Mouse (Mus musculus) forebrain, postnatal 0 days (tissue): ENCODE measurements at regions not wholly inside any gene's neighbourhood (a gene's known extent, or its start where the extent isn't known, plus 50 kb on each side); places are given as distances from the start of the nearest gene placed in this dataset.

Experiments used
- ATAC-seq: fragments of 200-750 bp; cut with Nextera tagmentation; 2 replicates; pipeline ENCODE4 v1.8.0; 2017; ENCODE audit warnings: mild to moderate bottlenecking, moderate library complexity
- DNase-seq: peaks from one replicate; pipeline ENCODE4 v3.0.0-alpha.2; 2015
- H3K27ac ChIP-seq: fragments of 300-500 bp; sonication (generic); 2 replicates; pipeline ENCODE4 v1.5.1; 2014; ENCODE audit warnings: low read depth, mild to moderate bottlenecking, antibody characterized with exemption, low read length, moderate library complexity, mixed read lengths
- H3K27me3 ChIP-seq: fragments of 300-500 bp; sonication (generic); 2 replicates; pipeline ENCODE4 v1.6.1; 2014; ENCODE audit warnings: mild to moderate bottlenecking, low read length, mixed read lengths; ENCODE audit not compliant: insufficient read depth
- H3K36me3 ChIP-seq: fragments of 300-500 bp; sonication (generic); 2 replicates; pipeline ENCODE4 v1.6.1; 2014; ENCODE audit warnings: mild to moderate bottlenecking, moderate library complexity; ENCODE audit not compliant: insufficient read depth
- H3K4me1 ChIP-seq: fragments of 300-500 bp; sonication (generic); 2 replicates; pipeline ENCODE4 v1.6.1; 2014; ENCODE audit warnings: antibody characterized with exemption; ENCODE audit not compliant: insufficient read depth
- H3K4me2 ChIP-seq: fragments of 300-500 bp; sonication (generic); 2 replicates; pipeline ENCODE4 v1.6.1; 2014; ENCODE audit warnings: low read depth, mild to moderate bottlenecking, moderate library complexity
- H3K4me3 ChIP-seq: fragments of 300-500 bp; sonication (generic); 2 replicates; pipeline ENCODE4 v1.5.1; 2014; ENCODE audit warnings: low read depth, low read length, mixed read lengths
- H3K9ac ChIP-seq: fragments of 300-500 bp; sonication (generic); 2 replicates; pipeline ENCODE4 v1.6.1; 2014; ENCODE audit warnings: mild to moderate bottlenecking
- H3K9me3 ChIP-seq: fragments of 300-500 bp; sonication (generic); 2 replicates; pipeline ENCODE4 v1.6.1; 2016; ENCODE audit warnings: low read length
- CTCF ChIP-seq: sonication (generic); IDR thresholded peaks from 2 replicates; pipeline ENCODE4 v1.5.1; 2016; ENCODE audit warnings: antibody characterized with exemption, control low read depth, low read depth
- whole genome bisulfite sequencing: fragments of 180-500 bp; shearing (Covaris S2); extraction: QIAGEN DNeasy Blood & Tissue Kit; methylation state at CpG from one replicate; pipeline ENCODE4 v1.1.7; 2014; 5-methylcytosine and 5-hydroxymethylcytosine counted together

DNA sequence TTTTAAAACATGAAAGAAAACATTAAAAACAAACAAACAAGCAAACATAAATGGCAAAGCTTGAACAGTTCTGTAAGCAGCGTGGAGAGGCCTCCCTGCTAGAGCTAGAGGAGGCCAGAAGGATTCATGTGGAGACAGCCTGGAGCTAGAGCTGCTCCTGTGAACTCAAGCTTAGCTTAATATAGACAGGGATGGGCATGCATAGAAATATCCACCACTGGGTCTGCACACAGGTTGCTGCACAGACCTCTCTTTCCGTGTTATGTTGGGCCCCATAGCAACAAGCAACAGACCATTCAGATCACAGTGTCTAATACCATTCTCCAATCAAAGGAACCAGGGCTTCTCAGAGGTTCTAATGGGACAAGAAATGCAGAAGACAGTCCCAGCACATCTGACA is 122.9 kb upstream of the Magi3 start:
- H3K27ac ChIP-seq: no peak overlapping the region
- no peaks in the 10 kb centered on the region for H3K27me3 ChIP-seq
- TF ChIP-seq CTCF: no peak
- no peak overlapping the region for H3K9ac ChIP-seq
- H3K4me1 ChIP-seq: peaks cover 8% of the 10 kb centered on the region; the same call in 1 of the 2 replicates
- no peaks in the 10 kb centered on the region for H3K9me3 ChIP-seq
- peak; percentile 46 for ATAC-seq
- no peak overlapping the region for H3K4me3 ChIP-seq
- no peaks in the 10 kb centered on the region for H3K36me3 ChIP-seq
- no peak overlapping the region for H3K4me2 ChIP-seq
- WGBS: 65% methylated on average over 2 of the region's 2 CpGs
- no peak for DNase-seq

GRCm38 (mm10) chr3:104342220-104342619 is 122.0 kb upstream of the Magi3 start:
- no peaks in the 10 kb centered on the region for H3K9me3 ChIP-seq
- H3K4me2 ChIP-seq: no peak overlapping the region
- no peak overlapping the region for H3K4me3 ChIP-seq
- peak; percentile 81 for DNase-seq
- H3K36me3 ChIP-seq: no peaks in the 10 kb centered on the region
- ATAC-seq: peak; percentile 74
- H3K27me3 ChIP-seq: no peaks in the 10 kb centered on the region
- peaks cover 8% of the 10 kb centered on the region; the same call in 1 of the 2 replicates for H3K4me1 ChIP-seq
- H3K9ac ChIP-seq: no peak overlapping the region
- 0 out of 2 replicates have a peak overlapping the region, but pooled peaks have one; percentile 41 for H3K27ac ChIP-seq
- TF ChIP-seq CTCF: no peak
- 29% methylated on average over 6 of the region's 6 CpGs for WGBS

- Histone ChIP-seq H3K27ac (no peak overlapping the region), H3K4me3 (no peak overlapping the region), H3K27me3 (no peaks in the 10 kb centered on the region), H3K9me3 (no peaks in the 10 kb centered on the region), H3K9ac (no peak overlapping the region), H3K4me2 (no peak overlapping the region), H3K4me1 (peaks cover 14% of the 10 kb centered on the region), H3K36me3 (no peaks in the 10 kb centered on the region)
- DNase-seq (no peak), ATAC-seq (no peak)
- WGBS: 57% methylated on average over 2 of the region's 2 CpGs
- TF ChIP-seq CTCF: no peak
Observed at GRCm38 (mm10) chr3:104340331-104340730, 120.2 kb upstream of the Magi3 start.

DNA sequence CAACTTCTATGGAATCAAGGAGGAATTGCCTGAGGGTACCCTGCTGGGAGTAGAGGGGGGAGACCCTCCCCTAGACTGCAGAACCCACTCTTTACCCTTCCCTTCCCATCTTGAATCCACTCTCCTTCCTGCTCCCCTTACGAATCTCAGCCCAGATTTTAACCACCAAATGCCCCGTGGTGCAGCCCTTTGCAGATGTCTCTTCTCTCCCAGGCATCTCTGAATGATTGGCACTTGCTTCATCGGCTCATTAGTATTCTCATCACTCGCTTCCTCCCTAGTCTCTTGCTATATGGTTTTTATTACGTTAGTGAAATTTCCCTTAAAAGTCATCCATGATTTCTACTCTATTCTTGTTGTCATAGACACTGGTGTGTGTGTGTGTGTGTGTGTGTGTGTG is 116.7 kb upstream of the Magi3 start:
- ATAC-seq (peak; percentile 65), DNase-seq (peak; percentile 37)
- no peak for TF ChIP-seq CTCF
- H3K9me3 ChIP-seq: no peaks in the 10 kb centered on the region
- no peaks in the 10 kb centered on the region for H3K36me3 ChIP-seq
- peaks cover 6% of the 10 kb centered on the region for H3K4me1 ChIP-seq
- 44% methylated on average over 5 of the region's 5 CpGs for WGBS
- peak overlapping the region; percentile 50; the same call in 1 of the 2 replicates for H3K27ac ChIP-seq
- H3K4me3 ChIP-seq: no peak overlapping the region
- H3K27me3 ChIP-seq: no peaks in the 10 kb centered on the region
- no peak overlapping the region for H3K9ac ChIP-seq
- no peak overlapping the region for H3K4me2 ChIP-seq

GRCm38 (mm10) chr3:104336308-104336707 is 116.1 kb upstream of the Magi3 start:
- TF ChIP-seq CTCF: no peak
- no peak for DNase-seq

GRCm38 (mm10) chr3:104334760-104335159 is 114.6 kb upstream of the Magi3 start:
- Histone ChIP-seq H3K9me3 (no peaks in the 10 kb centered on the region), H3K36me3 (no peaks in the 10 kb centered on the region), H3K27me3 (no peaks in the 10 kb centered on the region), H3K4me1 (peaks cover 6% of the 10 kb centered on the region), H3K9ac (no peak overlapping the region), H3K4me3 (no peak overlapping the region), H3K27ac (no peak overlapping the region), H3K4me2 (no peak overlapping the region)
- DNase-seq (no peak), ATAC-seq (no peak)
- WGBS: 69% methylated on average over 7 of the region's 7 CpGs
- TF ChIP-seq CTCF: no peak

More at GRCm38 (mm10) chr3:104336308-104336707, 116.1 kb upstream of the Magi3 start:
- Histone ChIP-seq H3K9ac (no peak overlapping the region), H3K9me3 (no peaks in the 10 kb centered on the region), H3K27ac (peak overlapping the region; percentile 50), H3K4me1 (peaks cover 6% of the 10 kb centered on the region), H3K4me3 (no peak overlapping the region), H3K27me3 (no peaks in the 10 kb centered on the region), H3K36me3 (no peaks in the 10 kb centered on the region), H3K4me2 (no peak overlapping the region)
- 26% methylated on average over 4 of the region's 4 CpGs for WGBS
- ATAC-seq: peak; percentile 38; the same call in 1 of the 2 replicates

DNA sequence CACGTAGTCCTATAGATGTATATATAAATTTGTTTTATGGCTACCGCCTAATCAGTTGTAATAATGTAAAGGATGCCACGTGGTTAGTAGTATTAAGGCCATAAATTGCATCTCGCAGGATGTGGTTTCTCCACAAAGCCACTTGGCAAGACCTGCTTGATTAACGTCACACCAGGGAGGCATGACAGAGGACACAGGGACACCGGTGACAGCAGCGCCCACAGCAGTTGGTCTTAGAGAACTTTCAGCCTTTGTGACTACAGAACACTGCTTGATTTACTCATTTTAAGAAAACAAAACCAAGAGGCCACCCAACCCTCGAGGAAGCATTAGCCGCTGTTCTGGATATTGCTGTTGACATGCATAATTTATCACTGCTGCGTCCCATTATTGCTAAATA is 113.2 kb upstream of the Magi3 start:
- no peak overlapping the region for H3K4me3 ChIP-seq
- 63% methylated on average over 10 of the region's 10 CpGs for WGBS
- H3K4me2 ChIP-seq: no peak overlapping the region
- no peaks in the 10 kb centered on the region for H3K27me3 ChIP-seq
- no peak for DNase-seq
- peaks cover 6% of the 10 kb centered on the region for H3K4me1 ChIP-seq
- H3K36me3 ChIP-seq: no peaks in the 10 kb centered on the region
- H3K27ac ChIP-seq: no peak overlapping the region
- no peak for TF ChIP-seq CTCF
- no peaks in the 10 kb centered on the region for H3K9me3 ChIP-seq
- H3K9ac ChIP-seq: no peak overlapping the region
- ATAC-seq: no peak
